Mouse (Mus musculus): ENCODE data around the gene Cacna1a. TPM values are rescaled to one million over a fixed set of nuclear protein-coding genes. Genes with fewer than 3 reads are reported as not detected.

Cacna1a gene
- total RNA-seq (2021), result 1 to 10 TPM; 5.2 to 8.4 TPM
- long read RNA-seq, experiment 1, partial matches to known transcripts, result 1 of 4 reads
- long read RNA-seq, experiment 1, other reads (novel, unspliced or antisense), result 2 of 4 reads
- long read RNA-seq, experiment 2, partial matches to known transcripts, result 1 of 2 reads
- long read RNA-seq, experiment 2, other reads (novel, unspliced or antisense), result 1 of 2 reads

DNA sequence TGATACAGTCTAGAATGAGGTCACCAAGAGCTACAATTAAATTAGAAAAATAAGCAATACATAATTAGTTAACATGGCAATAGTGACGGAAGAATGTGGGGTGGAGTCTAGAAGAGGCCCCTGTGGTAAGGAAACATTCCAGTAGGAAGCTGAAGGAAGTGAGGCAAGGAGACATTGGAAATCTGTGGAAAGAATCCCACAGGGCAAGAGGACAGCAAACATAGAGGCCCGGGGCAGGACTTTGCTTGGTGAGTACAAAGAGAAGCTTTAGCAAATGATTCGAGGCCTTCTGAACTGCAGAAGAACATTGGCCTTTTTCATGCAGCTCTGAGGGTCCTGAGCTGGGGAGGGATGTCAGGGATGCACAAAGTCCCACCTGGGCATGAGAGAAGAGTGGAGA, at the start of gene Cacna1a:
TSS of gene Cacna1a (plus strand) at position 166 of the 400 bp plus-strand sequence.
- DNase-seq, result no peak

DNA sequence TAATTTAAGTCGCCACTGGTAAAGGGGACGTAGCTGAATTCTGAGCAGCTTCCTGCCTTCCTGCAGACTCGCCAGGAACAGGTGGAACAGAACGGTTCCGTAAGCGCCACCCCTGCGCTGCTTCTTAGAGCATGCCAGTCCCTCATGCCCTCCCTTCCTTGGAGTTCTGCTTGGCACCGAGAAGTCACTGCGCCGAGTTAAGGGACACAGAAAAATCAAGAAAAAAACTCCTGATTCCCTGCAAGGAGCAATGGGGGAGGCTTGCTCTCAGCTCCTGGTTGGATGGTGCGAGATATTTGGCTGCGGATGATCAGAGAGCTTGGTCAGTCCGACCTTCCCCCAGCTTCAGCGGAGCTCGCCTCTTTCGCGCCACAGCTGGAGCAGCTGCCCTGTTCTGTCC, 49.7 kb upstream of the Cacna1a start:
- DNase-seq, result no peak

DNA sequence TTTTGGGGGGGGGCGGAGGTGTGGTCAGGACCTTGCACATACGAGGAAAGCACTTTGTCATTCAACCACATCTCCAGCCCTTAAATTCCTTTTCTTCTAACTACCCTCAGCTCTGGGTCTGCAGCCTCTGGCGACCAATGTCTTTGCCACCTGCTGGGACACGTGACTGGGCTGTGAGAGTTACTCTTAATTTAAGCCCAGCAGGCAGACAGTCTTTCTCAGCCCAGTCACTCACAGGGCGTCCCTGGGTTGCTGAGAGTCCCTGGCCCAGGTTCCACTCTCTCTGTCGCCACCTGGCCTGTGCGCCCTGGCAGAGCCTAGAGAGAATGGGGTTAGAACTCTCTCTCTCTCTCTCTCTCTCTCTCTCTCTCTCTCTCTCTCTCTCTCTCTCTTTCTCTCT, 48.9 kb upstream of the Cacna1a start:
- DNase-seq, result no peak

- no peak for DNase-seq
Measured at GRCm38 (mm10) chr8:84339867-84340266, 48.4 kb upstream of the Cacna1a start.

DNA sequence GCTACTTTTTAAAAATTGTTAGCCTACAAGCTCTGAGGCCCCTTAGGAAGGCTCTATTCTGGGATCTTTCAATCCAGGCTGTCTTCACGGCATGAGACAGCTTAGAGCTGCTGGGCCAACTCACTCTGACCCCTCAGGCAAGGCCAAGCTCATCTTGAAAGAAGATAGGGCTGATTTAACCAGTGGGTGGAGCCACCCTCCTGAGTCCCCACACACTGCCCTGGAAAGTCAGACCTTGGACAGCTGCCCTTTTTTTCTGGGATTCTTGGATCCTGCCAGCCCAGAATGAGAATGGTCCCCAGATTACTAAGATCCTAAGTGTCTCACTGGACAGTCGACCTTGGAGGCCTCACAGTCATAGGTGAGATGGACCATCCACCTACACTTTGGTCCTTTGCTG, 47.6 kb upstream of the Cacna1a start:
- DNase-seq, result no peak

GRCm38 (mm10) chr8:84345493-84345892, 42.7 kb upstream of the Cacna1a start:
- no peak for DNase-seq

GRCm38 (mm10) chr8:84346421-84346820, 41.8 kb upstream of the Cacna1a start:
- no peak for DNase-seq

DNA sequence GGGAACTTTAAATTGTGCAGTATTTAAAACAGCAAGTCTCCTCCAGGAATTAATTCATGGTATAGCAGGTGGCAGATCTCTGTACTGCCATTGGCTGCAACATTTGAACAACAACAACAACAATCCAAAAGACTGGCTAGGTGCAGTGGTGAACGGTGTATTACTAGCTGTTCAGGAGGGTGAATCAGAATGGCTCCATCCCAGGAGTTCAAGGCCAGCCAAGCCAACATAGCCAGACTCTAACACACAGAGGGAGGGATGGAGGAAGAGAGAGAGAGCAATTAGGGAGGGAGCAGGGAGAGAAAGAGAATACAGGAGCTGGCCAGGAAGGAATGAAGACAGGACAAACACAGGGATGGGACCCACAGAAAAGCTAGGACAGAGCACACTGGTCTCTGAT, 38.7 kb upstream of the Cacna1a start:
- DNase-seq, result no peak

DNA sequence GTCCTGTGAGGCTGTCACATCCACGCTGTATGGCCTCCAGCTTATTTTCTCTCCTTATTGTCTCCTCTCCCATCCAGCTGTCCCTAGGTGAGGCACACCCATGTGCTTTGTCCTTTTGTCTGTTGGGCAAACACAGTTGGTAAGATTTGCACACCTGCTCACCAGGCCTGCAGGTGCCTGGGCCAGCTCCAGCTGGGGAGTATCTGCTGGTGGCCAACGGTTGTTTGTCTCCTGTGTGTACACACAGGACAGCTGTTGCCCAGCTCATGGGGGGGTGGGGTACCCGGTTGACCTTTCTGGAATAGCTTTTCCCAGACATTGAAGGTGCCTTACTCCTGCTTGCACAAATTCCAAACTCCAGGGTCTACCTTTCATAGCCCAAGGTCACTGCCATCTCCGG, 37.3 kb upstream of the Cacna1a start:
- DNase-seq, result no peak

GRCm38 (mm10) chr8:84356482-84356881, 31.8 kb upstream of the Cacna1a start:
- DNase-seq, result no peak

DNA sequence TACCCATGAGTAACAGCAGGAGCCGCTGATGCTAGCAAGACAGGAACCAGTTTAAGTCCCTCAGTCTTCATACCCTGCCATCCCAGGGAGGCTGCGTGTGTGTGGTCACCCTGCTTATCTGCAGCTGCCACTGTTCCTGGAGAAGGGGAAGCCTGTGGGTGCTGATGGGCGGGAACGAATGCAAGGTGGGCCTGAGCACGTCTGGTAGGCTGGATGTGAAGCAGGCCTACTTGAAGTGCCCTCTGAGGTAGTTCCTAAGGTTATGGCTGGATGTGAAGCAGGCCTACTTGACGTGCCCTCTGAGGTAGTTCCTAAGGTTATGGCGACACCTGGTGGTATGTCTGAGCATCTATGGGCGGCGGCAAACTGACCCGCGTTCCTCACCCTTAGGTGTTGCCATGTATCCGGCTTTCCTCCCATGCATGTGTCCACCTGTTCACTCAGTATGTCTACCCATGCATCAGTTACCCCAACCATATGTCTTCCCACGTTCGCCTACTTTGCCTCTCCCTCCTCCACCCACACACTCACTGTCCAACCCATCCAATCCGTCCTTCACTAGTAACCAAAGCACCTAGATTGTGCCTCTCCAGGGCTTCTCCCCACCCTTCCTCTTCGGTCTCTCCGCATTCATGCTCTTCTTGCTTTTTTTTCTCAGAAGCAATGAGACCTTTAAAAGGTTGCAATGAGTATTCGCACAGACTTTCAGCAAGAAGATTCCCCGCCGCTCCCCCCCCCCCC, 30.4 kb upstream of the Cacna1a start:
- DNase-seq, result peak; percentile 78

GRCm38 (mm10) chr8:84363428-84364134, 24.7 kb upstream of the Cacna1a start:
- peak; percentile 85 for DNase-seq

DNA sequence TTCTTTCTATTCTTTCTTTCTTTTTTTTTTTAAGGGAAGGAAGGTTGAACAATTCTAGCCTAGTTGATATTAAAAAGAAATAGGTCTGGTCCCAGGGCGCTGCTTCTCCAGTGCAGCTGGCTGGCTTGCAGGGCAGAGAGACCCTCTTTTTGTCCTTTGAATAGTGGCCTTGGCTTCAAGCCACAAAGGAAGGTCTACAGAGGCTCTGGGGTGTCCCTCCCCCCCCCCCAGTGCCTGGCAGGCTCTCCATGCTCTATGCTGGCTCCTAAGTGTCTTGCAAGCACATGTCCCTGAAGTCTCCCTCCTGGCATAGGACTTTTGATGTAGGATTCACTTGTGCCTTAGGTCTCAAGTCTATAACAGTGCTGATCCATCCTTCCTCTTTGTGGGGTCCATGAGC, 23.0 kb upstream of the Cacna1a start:
- no peak for DNase-seq

DNA sequence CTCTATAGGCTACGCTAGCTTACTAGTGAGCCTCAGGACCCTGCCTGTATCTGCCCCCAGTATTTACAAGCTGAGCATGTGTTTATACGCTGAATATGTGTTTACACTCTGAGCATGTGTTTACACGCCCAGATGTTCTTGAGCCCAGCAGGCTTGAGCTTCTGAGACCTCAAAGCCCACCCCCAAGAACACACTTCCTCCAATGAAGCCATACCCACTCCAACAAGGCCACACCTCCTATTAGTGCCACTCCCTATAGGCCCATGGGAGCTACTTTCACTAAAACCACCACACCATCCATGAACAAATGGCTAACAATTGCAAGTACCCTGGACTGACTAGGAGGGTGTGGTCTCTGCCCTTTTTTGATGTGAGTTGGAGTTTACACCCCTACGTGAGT, 17.3 kb upstream of the Cacna1a start:
- no peak for DNase-seq

DNA sequence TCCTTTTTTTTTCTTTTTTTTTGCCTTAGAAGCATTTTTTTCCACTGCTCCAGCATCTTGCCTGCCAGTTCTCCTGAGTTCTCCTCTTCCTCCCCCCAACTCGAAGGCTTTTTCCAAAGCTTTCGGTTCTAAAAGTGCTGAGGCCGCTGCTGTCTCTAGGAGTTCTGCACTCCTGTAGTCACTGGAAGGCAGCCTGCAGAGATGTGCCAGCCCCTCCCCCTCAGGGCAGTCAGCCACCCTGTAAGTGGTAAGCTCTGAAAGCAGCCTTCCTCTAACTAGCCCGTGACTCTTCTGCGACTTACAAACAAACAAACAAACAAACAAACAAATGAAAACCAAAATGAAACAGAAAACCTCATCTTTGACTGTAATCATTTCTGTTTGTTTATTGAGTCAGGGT, 13.2 kb upstream of the Cacna1a start:
- no peak for DNase-seq

DNA sequence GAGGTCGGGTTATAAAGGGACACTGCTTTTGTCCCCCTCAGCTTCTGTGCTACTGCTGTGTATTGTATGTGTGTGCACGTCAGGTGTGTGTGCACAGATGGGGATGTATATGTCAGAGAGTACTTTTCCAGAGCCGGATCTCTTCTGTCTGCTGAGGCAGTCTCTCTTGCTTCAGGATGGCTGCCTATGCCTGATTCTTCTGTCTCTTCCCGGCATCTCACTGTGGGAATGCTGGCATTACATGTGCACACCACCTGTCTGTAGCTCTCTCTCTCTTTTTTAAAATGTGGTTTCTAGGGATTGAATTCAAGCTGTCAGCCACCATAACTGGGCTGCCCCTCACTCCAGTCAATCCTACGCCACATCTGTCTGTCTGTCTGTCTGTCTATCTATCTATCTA, 12.4 kb upstream of the Cacna1a start:
- DNase-seq, result no peak

DNA sequence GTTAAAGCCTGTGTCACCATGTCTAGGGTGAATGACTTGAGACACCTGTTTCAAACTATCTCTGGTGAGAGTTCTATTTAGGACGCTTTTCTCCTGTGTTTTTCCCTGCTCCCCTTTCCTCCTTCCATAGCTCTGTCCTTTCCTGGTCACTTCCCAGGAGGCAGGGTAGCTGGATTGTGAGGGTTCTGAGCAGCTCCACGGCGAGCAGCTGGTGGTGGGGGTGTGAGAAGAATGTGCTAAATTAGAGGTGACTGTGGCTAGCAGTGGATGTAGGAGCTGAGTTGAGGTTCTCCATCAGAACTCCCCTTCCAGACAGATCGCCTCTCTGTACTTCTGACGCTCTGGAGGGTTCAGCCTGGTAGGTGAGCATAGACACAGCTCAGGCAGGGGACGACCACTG, 11.7 kb upstream of the Cacna1a start:
- no peak for DNase-seq

- no peak for DNase-seq
Measured at GRCm38 (mm10) chr8:84381676-84382075, 6.6 kb upstream of the Cacna1a start.

GRCm38 (mm10) chr8:84388773-84389172, 533 bp downstream of the Cacna1a start:
- DNase-seq, result no peak

DNA sequence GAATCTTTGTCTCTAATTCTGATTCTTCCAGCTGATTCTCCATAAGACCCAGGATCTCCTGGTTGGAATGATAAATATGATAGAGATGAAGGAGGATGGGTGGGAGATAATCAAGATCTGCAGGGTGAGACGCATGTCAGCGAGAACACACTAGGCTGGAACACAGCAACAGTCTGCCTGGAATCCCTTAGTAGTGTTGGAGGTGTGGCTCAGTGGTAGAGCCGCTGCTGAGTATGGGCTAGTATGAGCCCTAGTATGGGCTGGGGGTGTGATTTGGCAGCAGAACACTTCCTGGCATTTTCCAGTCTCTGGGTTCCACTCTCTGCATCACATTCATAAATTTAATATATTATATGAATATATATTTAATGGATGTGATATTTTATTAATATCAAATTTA, 933 bp downstream of the Cacna1a start:
- no peak for DNase-seq

- DNase-seq, result no peak
Measured at GRCm38 (mm10) chr8:84391611-84392010, 3.4 kb downstream of the Cacna1a start.

- no peak for DNase-seq
Measured at GRCm38 (mm10) chr8:84395751-84396457, 7.7 kb downstream of the Cacna1a start.
